Mouse (Mus musculus) brain, embryonic 14.5 days (tissue): ENCODE measurements around the gene Gm2a. TPM values are rescaled to one million over a fixed set of nuclear protein-coding genes. Genes with fewer than 3 reads are reported as not detected.

ENCODE experiments used
- DNase-seq: peaks from one replicate; pipeline ENCODE4 v3.0.0-alpha.2; 2011; ENCODE audit warnings: low read depth
- CTCF ChIP-seq: fragments of 200-500 bp; IDR thresholded peaks from 2 replicates; pipeline ENCODE4 v1.5.1; 2012; ENCODE audit warnings: inconsistent platforms, mild to moderate bottlenecking, moderate library complexity, borderline replicate concordance; ENCODE audit not compliant: insufficient read depth, insufficient read length; ENCODE audit errors: extremely low read depth
- POLR2A ChIP-seq: fragments of 200-500 bp; IDR thresholded peaks from 2 replicates; pipeline ENCODE4 v1.6.1; 2012; ENCODE audit warnings: mild to moderate bottlenecking, inconsistent platforms, borderline replicate concordance; ENCODE audit not compliant: poor library complexity, insufficient read depth, insufficient read length, severe bottlenecking; ENCODE audit errors: extremely low read depth
- polyA plus RNA-seq: library from polyadenylated mRNA; depleted of rRNA; stranded (reverse); fragments of >200 nt; gene quantifications from 2 replicates; pipeline ENCODE4 v1.2.3, GENCODE M21; 2012; rRNA removed

Gm2a gene
- 7.8 and 11.5 TPM in 2 replicates for polyA plus RNA-seq

GRCm38 (mm10) chr11:55097463-55098188, at the start of gene Gm2a:
Gene Gm2a (plus strand): TSS chr11:55098115.
- DNase-seq: peak; percentile 99
- peak; percentile 39; the same call in 1 of the 2 replicates for TF ChIP-seq POLR2A
- TF ChIP-seq CTCF: no peak

- no peak for DNase-seq
- TF ChIP-seq POLR2A: no peak
- no peak for TF ChIP-seq CTCF
Measured at GRCm38 (mm10) chr11:55050837-55051510, 46.9 kb upstream of the Gm2a start.

GRCm38 (mm10) chr11:55057511-55057910, 40.4 kb upstream of the Gm2a start:
- TF ChIP-seq CTCF (no peak), POLR2A (no peak)
- DNase-seq: no peak

- DNase-seq: no peak
- TF ChIP-seq CTCF (no peak), POLR2A (no peak)
Measured at GRCm38 (mm10) chr11:55060802-55061201, 37.1 kb upstream of the Gm2a start.

- DNase-seq: no peak
- TF ChIP-seq POLR2A (no peak), CTCF (no peak)
Measured at GRCm38 (mm10) chr11:55062856-55063255, 35.1 kb upstream of the Gm2a start.

- DNase-seq: no peak
- TF ChIP-seq POLR2A: no peak
- TF ChIP-seq CTCF: no peak
Measured at GRCm38 (mm10) chr11:55066921-55067320, 31.0 kb upstream of the Gm2a start.

- peak; percentile 84 for DNase-seq
- TF ChIP-seq POLR2A (no peak), CTCF (no peak)
Measured at GRCm38 (mm10) chr11:55069023-55069422, 28.9 kb upstream of the Gm2a start.

- no peak for DNase-seq
- TF ChIP-seq POLR2A (no peak), CTCF (no peak)
Measured at GRCm38 (mm10) chr11:55071344-55071743, 26.6 kb upstream of the Gm2a start.

GRCm38 (mm10) chr11:55072467-55072866, 25.4 kb upstream of the Gm2a start:
- DNase-seq: no peak
- TF ChIP-seq CTCF (no peak), POLR2A (no peak)

GRCm38 (mm10) chr11:55073191-55073590, 24.7 kb upstream of the Gm2a start:
- TF ChIP-seq CTCF (no peak), POLR2A (no peak)
- no peak for DNase-seq

GRCm38 (mm10) chr11:55075602-55076001, 22.3 kb upstream of the Gm2a start:
- DNase-seq: peak; percentile 73
- TF ChIP-seq CTCF: no peak
- no peak for TF ChIP-seq POLR2A

GRCm38 (mm10) chr11:55076234-55076633, 21.7 kb upstream of the Gm2a start:
- TF ChIP-seq POLR2A: no peak
- TF ChIP-seq CTCF: no peak
- no peak for DNase-seq

GRCm38 (mm10) chr11:55077331-55078231, 20.3 kb upstream of the Gm2a start, which contains the start of gene Ccdc69:
Gene Ccdc69 (minus strand): TSS chr11:55078131.
- DNase-seq: peak; percentile 73
- TF ChIP-seq POLR2A: no peak
- no peak for TF ChIP-seq CTCF
